Mouse (Mus musculus): ENCODE results near the gene 2310009B15Rik. TPM values are rescaled to one million over a fixed set of nuclear protein-coding genes. Genes with fewer than 3 reads are reported as not detected.

Gene 2310009B15Rik
- polyA plus RNA-seq, 1 experiment from 2014 or later, result 34.7 TPM

Other genes with a start within 250 kb of the 2310009B15Rik start
- gene Nek7, start 236.7 kb downstream of the 2310009B15Rik start, polyA plus RNA-seq (2014; fragmentation: Nextera tagmentation; extraction: Ambion mirVana), result 38.4 and 40.0 TPM in 2 replicates
- gene Lhx9, start 8.3 kb downstream of the 2310009B15Rik start, polyA plus RNA-seq (2014; fragmentation: Nextera tagmentation; extraction: Ambion mirVana), result 0.26 and 0.28 TPM in 2 replicates
- gene Dennd1b, start 106.6 kb upstream of the 2310009B15Rik start, polyA plus RNA-seq (2014; fragmentation: Nextera tagmentation; extraction: Ambion mirVana), result 8.6 and 10.4 TPM in 2 replicates

All from embryonic facial prominence, embryonic 14.5 days (tissue).